Mouse (Mus musculus) brain, adult 10 weeks (tissue): Measurements from ENCODE around the gene Itpripl1. TPM values are rescaled to one million over a fixed set of nuclear protein-coding genes. Genes with fewer than 3 reads are reported as not detected.

Experiments used
- polyA plus RNA-seq: library from polyadenylated mRNA; stranded (reverse); fragments of 350-450 nt; fragmentation: Illumina TruSeq; extraction: RNeasy Lipid Tissue Mini Kit (QIAGEN cat#74804); gene quantifications from one replicate; pipeline ENCODE4 v1.2.3, GENCODE M21; 2015; ENCODE audit warnings: low read depth, low replicate concordance

Gene Itpripl1
- 1.8 TPM for polyA plus RNA-seq

GRCm38 (mm10) chr2:127143158-127144063 lies at the start of gene Itpripl1:
Gene Itpripl1, minus strand, starts transcription at chr2:127143442.

GRCm38 (mm10) chr2:127133621-127134461 lies 9.4 kb downstream of the Itpripl1 start, which contains the start of gene Ncaph:
Gene Ncaph, minus strand, starts transcription at chr2:127133954.

Other genes starting within 250 kb of the Itpripl1 start
- 27.0 TPM for gene Sppl2a, start 210.2 kb downstream of the Itpripl1 start, polyA plus RNA-seq
- gene Ap4e1, start 134.7 kb downstream of the Itpripl1 start, polyA plus RNA-seq = 9.2 TPM
- 44.8 TPM for gene Blvra, start 72.8 kb downstream of the Itpripl1 start, polyA plus RNA-seq
- gene Ncaph, start 9.5 kb downstream of the Itpripl1 start, polyA plus RNA-seq = 2.0 TPM
- gene 1810024B03Rik, start 64.8 kb upstream of the Itpripl1 start, polyA plus RNA-seq = 0.74 TPM
- 42.6 TPM for gene Snrnp200, start 64.9 kb upstream of the Itpripl1 start, polyA plus RNA-seq
- gene Ciao1, start 104.4 kb upstream of the Itpripl1 start, polyA plus RNA-seq = 92.5 TPM
- gene Tmem127, start 104.5 kb upstream of the Itpripl1 start, polyA plus RNA-seq = 66.1 TPM
- gene Stard7, start 126.8 kb upstream of the Itpripl1 start, polyA plus RNA-seq = 88.5 TPM
- 1.4 TPM for gene Dusp2, start 192.7 kb upstream of the Itpripl1 start, polyA plus RNA-seq
- not detected for gene Astl, start 195.2 kb upstream of the Itpripl1 start, polyA plus RNA-seq
- 0.67 TPM for gene Adra2b, start 219.8 kb upstream of the Itpripl1 start, polyA plus RNA-seq